Mouse (Mus musculus): ENCODE data around the gene Ppp2r3a. TPM values are rescaled to one million over a fixed set of nuclear protein-coding genes. Genes with fewer than 3 reads are reported as not detected.
A peak's percentile ranks its signal among the peaks of the same experiment; 100 is the strongest.

Ppp2r3a gene
- total RNA-seq (2021) (10 to 100 TPM; 21.5 to 22.2 TPM), polyA plus RNA-seq (2012; rRNA removed) (1.1 and 1.7 TPM in 2 replicates)
- long read RNA-seq, partial matches to known transcripts, result 3 of 4 reads
- long read RNA-seq, other reads (novel, unspliced or antisense), result 1 of 4 reads

DNA sequence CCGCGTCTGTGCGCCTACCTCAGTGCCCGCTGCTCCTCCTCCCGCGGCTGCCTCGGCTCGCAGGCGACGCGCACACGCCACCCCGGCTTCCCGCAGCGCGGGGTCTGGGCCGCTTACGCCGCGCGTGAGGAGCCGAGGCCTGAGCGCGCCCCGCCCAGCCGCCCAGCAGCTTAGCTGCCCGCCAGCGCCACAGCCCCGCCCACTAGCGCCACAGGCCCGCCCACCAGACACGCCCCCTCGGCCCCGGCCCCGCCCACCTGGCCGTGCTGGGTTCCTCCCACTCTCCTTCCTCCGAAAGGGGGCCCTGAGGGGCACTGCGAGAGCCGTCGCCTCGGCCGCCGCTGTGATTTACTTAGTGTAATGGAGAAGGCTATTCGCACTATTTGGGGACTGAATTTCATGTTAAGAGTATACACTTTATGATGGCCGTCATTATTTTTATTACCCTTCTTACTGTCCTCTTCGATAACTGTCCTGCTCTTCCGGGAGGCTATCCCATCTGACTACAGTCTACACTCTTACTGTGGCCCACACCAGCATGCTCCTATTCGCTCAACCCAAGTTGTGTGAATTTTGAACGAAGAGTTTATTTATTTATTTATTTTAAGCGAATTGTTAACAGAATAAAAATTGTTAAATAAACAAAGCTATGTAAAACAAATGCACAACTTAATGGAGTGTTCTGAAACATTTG, at the start of gene Ppp2r3a:
TSS of gene Ppp2r3a (minus strand) at position 152 of the 694 bp plus-strand sequence.
- peak; percentile 99 for DNase-seq

DNA sequence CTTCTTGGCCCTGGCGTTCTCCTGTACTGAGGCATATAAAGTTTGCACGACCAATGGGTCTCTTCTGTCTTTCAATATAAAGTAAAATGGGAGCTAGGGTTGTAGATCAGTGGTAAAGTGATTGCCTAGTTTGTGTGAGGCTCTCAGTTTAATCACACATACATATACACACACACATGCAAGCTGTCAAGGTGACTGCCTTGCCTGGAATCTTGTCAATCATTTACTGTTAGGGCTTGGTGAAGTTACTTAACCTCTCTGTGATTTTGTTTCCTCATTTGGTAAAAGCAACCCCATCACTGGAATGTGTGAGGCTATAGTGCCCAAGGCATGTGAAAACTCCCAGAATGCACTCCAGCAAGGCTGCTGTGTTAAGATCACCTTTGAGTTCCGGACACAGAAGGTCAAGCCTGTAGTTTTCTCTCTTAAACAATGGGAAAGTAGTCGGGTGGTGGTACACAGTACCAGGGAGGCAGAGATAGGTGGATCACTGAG, 48.9 kb upstream of the Ppp2r3a start:
- DNase-seq, result no peak

DNA sequence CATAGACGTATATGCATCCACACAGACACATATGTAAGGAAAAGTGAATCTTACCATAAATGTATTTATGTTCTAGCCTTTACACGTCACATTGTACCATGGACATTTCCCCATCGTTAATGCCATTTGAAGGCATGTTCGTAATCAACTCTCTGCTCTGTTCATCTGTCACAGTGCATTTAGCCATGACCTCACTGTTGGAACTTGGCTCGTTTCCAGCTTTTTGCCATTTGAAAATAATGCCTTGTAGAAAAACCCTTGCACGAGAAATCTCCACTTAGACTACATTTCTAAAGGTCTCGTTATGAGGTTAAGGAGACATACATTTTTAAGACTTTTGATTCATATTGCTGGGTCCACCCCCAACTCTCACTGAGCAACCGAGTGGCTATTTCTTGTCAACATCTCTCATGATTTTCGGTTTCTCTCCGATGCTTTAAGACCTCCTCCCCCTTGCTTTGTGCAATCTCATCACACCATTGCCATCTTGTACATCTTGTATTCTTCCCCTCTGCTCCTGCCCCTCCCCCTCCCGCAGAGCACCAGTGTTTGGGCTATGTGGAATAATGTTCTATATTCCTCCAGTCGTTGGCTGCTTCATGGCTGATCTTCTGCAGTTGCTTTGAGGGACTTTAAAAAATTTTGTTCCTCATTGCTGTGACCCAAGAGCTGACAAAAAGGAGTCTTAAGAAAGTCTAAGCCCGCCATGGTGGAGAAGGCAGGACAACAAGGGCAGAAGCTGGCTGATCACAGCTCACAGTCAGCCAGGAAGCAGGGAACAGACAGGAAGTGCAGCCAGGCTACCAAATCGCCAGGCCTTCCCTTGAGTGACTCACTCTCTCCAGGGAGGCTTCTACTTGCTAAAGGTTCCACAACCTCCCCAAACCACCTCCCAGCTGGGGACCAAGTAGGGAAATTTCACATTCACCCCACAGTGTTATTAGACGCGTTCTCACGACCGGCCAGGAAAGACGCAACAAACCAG, 40.4 kb upstream of the Ppp2r3a start:
- peak; percentile 54 for DNase-seq

DNA sequence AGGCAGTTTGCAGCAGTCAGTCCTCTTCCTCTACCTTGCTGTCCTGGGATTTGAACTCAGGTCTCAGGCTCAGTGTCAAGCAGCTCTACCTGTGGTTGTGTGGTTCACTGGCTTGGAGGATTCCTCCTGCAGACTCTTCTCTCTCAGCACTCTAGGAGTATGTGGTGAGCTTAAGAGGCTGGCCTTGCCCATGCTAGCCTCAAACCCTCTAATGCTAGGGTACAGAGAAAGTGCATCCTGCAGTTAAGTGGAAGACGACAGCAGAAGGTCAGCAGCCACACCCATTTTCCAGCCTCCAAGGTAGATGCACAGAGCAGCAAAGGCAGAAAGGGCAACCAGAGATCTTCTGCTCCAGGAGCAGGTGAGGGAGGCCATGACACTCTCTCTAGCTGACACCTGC, 39.3 kb upstream of the Ppp2r3a start:
- DNase-seq, result no peak

DNA sequence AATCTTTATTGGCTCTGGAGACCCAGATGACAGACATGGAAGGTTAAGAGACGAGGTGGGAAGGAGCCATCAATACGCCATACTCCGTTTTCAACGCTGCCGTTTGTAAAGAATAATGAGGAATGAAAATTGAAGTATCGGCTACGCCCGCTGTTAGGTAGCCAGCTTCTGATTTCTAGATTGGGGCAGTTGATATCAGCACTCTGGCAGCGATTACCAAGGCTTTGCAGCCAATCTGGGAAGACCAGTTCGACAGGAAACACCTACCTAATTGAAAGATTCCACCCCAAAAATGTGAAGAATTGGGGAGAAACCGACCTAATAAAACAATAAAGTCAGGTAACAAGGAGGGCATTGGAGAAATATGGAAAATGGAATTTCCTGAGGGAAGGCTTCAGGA, 38.2 kb upstream of the Ppp2r3a start:
- no peak for DNase-seq

DNA sequence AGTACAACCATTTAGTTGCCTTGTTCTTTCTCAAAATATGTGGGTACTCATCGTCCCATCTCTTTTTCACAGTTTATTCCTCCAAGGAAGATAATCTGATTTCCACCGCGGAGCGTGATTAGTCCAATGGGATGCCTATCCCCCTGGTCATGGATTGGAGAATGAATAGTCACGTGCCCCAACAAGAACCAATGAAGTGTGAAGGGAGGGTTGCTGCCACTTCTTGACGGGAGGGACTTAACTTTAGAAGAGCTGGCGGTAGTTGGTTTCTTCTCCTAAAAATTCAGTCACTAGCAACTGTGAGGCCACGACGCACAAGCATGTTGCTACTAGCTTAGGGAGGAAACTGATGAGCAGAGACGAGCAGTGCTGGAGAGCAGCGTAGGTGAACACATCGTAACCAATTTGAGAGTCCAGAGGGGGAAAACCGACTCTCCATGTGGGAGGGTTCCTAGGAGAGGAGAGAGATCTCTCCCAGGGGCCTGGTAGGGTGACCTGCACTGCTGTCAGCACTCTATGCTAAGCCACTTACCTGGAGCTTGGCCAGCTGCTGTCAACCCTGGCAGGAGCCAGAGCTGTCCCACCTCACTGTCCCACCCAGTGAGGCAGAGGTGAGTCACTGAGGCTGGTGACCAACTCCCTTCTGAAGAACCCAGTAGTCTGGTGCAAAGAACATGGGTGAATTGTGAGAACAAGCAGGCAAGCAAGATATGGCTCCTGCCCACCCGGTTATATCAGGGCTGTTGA, 37.5 kb upstream of the Ppp2r3a start:
- DNase-seq, result no peak

DNA sequence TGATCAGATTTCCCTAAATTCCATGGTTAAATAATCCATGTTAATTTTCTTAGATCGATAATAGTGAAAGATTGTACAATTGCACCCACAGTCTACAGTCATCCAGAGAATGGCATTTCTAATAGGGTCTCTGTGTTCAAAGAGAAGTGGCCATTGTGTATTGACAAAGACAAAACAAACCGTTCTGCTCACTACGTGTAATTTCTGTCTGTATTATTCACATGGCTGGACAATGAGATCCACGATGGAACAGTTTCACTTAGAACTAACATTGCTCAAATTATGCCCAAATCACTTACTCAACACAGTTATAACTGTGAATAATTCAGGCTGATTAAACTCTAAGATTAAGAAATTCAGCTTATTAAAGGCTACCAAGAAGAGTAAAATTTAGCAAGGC, 35.2 kb upstream of the Ppp2r3a start:
- DNase-seq, result no peak

DNA sequence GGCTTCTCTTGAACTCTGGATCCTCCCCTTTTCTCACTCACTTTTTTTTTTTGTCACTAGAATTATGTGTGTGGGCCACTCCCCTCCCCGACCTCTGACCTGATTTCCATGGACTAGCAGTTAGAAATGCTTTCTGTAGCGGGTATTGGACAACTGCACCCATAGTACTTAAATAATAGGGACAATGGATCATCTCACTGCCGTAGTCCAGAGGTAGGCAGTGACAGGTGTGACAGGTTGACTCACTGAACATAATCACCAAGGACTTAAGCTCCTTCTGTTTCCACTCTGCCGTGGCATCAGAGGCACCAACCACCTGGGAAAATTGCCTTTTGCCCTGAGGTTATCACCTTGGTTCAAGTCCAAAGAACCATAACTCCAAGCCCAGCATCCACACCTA, 32.5 kb upstream of the Ppp2r3a start:
- DNase-seq, result no peak

DNA sequence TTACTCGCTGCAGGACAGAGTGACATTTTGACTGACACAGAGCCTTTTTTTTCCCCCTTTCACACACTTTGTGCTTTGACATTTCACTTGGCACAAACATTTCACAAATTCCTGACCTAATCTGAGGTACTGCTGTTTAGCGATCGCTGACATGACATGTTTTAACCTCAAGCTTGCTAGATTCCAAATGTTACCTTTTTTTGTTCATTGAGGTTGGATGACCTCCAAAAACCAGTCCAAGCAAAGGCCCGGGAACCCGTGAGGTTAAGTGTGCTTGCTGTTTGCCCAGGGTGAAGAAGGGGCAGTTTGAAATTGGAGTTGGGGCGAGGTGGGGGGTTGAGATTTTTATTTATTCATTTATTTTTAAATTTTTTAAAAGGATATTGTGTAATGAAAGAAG, 31.1 kb upstream of the Ppp2r3a start:
- no peak for DNase-seq

DNA sequence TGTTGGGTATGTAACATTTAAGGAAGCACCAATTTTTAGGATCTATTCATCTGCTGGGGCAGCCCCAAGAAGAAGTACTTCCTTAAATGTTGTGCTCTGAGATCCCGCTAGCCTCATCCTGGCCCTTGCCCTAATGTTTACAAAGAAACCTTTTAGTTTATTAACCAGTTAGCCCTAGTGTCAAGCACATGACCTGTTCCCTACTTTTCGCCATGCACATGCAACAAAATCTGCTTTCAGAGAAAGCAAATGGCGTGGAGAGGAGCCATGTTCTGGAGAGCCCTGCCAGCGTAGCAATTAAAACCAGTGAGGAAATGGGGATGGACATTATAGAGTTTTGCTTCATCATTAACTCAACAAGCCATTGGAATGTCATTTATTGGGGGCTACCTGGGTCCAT, 30.3 kb upstream of the Ppp2r3a start:
- DNase-seq, result no peak

DNA sequence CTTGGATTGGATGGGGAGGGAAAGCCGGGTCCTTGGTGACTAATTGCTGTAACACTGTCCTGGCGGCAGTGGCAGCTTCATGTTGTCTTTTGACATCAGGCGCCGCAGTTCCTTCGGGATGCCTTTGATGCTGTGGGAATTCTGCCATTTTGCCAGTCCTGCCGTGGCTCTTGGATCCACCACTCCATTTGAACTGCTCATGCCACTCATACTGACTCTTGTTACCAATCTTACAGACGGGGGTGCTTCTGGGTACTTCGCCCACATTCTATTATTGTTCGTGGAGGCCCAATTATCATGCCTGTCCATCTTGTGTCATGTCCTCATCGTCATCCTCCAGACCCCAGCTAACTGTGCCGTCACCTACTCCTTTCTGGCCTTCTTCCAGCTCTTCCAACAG, 29.7 kb upstream of the Ppp2r3a start:
- no peak for DNase-seq

DNA sequence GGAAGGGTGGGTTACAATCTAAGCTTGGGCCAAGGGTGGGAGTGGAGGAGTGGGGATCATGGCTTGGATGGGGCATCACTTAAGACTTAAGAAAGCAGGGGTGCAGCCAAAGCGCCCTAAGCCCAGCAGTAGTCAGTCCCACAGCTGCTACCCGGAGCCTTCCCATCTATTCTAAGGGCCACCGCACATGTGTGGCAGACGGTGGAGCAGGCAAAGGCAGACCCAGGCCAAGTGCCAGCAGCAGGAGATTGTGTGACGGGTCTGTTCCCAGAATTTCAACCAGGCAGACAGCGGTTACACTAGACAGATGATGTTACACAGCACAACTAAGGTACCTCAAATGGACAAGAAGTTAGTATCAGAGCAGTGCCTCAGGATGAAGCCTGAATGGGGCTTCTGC, 29.3 kb upstream of the Ppp2r3a start:
- no peak for DNase-seq

DNA sequence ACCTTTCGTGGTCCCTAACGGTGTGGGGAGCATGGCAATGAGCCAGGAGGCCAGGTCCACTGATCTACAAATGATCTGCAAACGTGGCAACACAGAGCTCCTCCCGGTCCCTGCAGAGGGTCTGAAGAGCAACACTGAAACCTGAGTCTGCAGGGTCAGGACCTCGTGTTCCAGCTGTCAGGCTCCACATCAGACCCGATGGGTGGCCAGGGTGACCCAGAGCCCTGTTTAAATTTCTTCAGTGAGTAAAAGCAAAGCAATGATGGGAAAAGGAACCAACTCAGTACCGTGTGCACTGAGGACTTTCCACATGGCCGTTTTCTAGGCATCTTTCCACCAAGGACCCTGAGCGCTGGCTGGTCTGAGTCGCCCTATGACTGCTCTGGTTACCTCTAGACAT, 28.6 kb upstream of the Ppp2r3a start:
- DNase-seq, result no peak

DNA sequence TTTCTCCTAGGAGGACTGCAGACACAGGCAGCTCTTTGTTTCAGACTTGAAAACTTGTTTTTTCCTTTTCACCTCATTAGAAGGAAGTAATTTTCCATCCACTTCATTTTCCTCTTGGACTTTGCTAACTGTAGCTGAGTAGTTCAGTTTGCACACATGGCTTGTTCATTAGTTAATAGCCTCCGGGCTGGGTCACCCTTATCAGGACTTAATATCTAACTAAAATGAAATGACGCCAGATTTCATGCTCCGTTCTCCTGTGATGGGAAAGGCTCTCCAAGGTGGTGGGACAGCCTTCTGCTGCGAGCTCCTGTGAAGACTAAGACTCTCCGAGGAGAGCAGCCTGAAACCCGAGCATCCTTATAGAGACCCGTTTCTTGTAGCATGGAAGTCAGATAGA, 21.1 kb upstream of the Ppp2r3a start:
- DNase-seq, result no peak

DNA sequence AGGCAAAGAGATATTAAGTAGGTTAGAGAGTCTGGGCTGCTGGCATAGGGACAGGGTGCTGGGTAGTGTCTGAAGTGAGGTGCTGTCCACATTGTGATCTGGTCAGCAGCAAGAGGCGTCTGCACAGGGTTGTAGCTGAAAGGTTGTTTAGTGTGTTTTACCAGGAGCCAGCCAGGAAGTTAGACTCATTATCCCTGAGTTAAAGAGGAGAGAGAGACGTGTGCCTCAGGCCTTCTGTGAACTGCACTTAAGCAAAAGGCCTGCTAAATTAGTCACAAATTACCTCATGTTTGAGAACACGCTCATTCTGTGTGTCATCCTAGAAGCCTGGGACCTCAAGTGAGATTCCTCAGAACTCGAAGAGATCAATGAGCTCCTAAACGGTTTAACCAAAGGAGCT, 18.4 kb upstream of the Ppp2r3a start:
- no peak for DNase-seq

DNA sequence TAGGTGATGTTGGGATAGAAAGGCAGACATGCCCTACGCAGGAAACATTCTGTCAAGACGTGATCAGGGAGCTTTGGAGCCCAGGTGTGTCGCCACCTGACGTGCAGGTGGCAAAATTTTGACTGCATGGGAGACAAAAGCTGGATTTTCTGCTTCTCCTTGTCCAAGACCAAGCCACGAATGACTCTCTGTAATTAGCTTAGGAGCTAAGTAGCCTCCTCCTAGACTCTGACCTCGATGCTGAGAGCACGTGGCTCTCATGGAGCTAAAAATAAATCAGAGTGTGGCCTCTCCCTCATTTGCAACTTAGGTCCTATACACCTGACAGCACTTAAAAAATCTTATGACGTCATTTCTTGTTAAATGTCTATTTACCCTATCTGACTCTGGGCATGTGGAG, 14.4 kb upstream of the Ppp2r3a start:
- no peak for DNase-seq

DNA sequence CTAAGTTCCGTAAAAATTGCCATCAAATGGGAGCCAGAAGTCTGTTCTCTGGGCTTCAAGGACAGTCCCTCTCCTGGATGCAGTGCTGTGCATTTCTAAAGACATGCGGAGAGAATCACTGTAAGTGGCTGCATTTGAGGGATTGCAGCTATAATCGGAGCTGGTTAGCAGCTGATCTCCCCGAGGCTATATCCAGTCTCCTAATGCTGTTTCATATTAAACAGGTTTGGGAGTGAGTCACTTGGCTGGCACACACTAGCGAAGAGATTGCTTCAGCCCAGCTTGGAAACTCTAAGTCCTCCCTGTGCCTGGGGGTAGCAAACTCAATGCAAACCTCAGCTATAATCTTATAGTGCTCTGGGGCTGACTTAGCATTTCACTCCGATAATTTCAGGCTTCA, 14.0 kb upstream of the Ppp2r3a start:
- DNase-seq, result peak; percentile 67

DNA sequence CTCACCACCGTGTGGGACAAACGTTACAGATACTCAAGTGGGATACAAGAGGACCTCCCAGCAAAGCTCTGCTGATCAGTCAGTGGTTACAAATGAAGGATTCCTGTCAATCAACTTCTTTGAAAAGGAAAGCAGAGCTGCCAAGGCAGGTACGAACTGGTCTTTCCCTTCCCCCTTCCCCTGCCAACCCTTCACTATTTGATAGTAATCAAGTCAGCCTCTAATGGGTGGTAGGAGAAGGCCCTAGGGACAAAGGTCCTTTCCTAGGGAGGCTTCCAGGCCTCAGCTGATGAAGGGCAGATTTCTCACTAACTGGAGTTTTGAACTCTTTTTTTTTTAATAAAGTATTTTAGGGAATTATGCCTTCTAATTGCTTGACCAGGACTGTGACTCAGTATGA, 11.2 kb upstream of the Ppp2r3a start:
- no peak for DNase-seq

DNA sequence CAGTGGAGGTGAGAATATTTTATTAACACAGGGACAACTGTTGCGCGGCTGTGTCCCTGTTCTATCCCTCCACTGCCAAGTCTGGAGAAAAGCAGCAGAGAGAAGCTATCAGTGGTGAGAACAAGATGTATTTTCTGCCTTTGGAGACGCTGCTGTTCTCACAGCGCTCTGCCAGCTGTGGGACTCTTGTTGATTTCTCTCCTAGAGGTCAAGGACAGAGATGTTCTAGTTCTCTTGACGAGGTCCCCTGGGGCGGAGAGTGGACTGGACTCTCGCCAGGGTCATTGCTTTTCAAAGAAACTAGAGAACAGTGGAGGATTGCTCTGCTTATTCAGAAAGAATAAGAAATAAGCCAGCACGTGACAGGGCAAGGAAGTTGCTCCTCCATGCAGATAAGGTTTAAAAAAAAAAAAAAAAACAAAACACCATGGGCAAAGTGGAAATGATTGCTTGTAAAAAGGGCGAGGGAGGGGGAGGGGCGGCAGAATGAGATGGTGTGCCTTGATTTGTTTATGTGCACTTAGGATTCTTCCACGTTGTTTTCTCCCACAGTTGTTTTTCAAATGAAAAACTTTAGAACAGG, 10.5 kb upstream of the Ppp2r3a start:
- peak; percentile 87 for DNase-seq

DNA sequence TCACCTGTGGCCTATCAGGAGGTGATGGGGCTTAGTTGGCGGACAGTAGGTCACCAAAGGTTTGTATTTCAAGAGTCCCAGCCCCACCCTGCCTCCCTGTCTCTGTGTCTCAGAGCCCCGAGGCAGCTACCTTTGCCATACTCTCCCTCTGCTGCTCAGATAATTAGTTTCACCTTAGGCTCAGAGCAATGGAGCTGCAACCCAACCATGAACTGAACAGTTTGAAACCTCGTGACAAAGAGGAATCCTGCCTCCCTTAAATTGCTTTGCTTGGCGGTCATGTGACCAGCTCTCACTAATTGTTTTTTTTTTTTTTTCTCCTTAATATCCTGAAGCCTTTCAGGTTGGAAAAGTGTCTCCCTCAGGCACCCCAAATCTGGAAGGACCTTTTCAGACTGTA, 9.8 kb upstream of the Ppp2r3a start:
- no peak for DNase-seq

DNA sequence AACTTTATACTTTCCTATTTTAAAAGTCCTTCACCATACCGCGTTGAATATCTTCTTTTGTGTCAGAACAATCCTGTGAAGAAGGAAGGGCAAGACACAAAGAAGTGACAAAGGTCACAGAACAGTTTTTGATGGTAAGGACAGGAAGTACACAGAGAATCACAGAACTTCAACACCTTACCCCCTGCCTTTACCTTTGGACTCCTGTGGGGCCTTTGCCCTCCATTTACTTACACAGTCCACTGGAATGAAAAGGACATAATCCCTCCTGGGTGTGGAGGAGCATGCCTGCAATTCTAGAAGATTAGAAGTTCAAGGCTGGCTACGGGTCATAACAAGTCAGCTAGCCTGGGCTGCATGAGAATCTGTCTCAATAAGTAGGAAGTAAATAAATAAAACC, 1.5 kb upstream of the Ppp2r3a start:
- no peak for DNase-seq

DNA sequence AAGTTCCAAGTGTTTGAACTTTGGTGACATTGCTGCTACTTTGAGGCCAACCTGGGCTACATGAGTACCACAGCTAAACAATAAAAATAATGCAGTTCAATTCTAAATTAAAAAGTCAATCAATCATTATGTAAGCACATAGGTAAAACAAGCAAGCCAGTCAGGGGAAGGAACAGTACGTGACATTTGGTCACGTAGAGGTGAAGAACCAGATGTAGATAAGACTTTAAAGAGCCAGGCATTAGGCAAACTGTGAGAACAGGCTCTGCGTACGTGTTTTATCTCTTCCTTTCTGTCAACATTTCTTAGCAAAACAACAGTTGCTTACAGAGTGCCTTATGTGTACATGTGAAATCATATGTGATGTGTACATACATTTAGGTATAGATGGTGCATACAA, 946 bp upstream of the Ppp2r3a start:
- DNase-seq, result no peak
